Mouse (Mus musculus) urinary bladder, postnatal 0 days (tissue): ENCODE measurements around the gene Plgrkt. TPM values are rescaled to one million over a fixed set of nuclear protein-coding genes. Genes with fewer than 3 reads are reported as not detected.

Experiments used
- polyA plus RNA-seq: library from polyadenylated mRNA; unstranded; fragments of >200 nt; fragmentation: Nextera tagmentation; extraction: Ambion mirVana; gene quantifications from 2 replicates; pipeline ENCODE4 v1.2.1, GENCODE M21; 2015

Plgrkt gene
- 60.4 and 66.6 TPM in 2 replicates for polyA plus RNA-seq

DNA sequence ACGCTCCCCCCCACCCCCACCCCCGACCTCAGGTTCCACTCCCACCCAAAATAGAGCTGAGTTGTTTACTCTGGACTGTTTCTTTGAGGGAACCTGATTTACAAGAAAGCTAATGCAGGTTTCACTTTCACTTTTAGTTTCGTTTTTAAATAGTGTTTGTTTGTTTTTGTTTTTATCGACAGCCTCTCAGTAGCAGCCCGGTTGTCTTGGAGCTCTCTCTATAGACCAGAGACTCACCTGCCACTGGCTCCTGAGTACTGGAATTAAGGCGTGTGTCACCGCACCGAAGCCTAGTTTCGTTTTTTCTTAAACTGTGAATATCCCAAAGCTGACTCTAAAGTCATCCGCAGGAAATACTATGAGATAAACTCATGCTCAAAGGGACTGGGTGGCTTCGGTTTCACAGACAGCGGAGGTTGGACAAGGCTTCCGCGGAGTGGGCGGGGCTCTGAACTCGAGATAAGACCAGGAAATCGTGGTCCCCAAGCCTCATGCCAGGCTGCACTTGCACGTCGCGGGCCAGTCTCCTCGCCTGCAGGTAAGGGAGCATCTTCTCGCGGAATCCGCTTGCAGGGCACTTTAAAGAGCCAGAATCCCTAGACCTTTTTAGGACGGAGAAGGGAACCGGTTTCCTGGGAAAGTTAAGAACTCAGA is at the start of gene Plgrkt, which contains the start of gene Cd274:
Gene Plgrkt, minus strand, starts transcription at position 422 of the 654 bp plus-strand sequence.
Gene Cd274, plus strand, starts transcription at position 487 of the 654 bp plus-strand sequence.

DNA sequence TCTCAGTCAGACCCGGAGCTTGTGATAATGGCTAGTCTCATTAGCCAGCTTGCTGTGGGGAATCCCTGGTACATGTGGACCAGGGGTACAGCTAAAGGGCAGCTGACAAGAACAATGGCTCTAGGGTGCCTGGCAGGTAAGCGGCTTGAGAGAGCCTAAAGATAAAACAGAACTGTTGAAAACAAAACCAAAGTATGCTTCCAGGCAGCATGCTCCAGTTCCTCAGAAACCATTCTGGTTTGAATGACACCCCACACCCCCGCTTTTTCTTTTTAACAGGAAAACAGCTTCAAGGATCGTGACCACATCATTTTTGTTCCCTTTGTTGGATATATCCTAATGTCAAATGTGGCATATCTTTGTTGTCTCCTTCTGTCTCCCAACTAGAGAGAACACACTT is 43.4 kb upstream of the Plgrkt start, which contains the start of gene Pdcd1lg2:
Gene Pdcd1lg2, plus strand, starts transcription at position 301 of the 400 bp plus-strand sequence.

DNA sequence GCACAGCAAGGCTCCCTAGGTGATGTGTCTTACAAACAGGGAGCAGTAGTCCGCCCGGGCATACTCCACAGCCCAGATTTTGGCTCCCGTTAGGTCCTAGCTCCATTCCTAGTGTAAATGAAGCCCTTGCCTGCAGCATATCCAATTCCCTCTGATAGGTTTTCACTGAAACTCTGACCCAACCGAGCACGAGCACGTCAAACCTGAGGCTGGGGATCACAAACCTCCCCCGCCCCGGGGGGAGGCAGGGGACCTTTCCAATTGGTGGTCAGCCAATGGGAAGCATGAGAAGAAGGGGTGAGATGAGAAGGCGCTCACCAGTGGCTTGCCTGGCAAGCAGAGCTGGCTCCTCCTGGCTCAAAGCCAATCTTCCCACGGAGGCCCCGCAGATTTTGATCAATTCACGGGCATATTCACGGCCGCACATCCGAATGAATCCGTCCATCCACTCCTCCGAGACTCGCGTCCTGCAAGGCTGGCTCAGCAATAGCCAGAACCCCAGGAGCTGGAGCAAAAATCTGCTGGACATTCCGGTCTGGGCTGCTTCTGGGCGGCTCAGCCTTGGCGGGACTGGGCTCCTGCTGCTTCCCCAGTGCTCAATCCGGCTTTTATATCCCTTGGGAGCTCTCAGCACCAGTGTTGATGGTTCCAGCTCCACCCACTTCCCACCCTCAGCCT is 33.0 kb downstream of the Plgrkt start, which contains the start of gene Rln1:
Gene Rln1, minus strand, starts transcription at position 603 of the 678 bp plus-strand sequence.

DNA sequence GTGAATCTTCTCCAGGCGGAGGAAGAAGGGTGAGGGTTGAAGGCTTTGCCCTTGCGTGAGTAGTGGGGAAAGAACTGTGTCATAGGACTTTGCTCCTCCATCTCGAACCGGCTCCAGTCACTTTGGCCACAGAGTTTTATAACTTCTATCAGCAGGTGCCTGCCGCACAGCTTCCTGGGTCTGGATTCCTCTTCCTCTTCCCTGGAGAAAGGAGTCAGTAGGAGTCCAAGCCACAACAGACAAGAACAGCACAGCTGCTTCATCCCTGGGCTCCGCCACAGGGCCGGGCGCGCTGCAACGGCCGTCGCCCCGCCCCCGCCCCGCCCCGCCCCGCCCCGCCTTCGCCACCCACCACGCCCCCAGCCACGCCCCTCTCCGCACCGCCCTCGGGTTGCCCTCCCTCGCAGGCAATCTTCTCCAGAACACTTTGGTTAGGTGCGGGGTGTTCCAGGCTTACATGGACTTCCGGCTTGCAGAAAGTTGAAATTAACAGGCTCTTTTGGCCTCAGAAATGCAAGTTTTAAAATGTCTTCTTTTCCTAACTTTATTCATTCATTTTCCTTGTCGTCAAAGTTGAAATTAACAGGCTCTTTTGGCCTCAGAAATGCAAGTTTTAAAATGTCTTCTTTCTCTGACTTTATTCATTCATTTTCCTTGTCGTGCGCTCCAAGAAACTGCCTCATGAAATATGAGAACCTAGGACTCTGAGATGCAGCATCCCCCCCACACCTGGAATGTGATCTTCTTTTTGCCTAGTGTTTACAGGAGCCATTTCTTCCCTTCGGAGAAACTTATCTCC is 41.9 kb downstream of the Plgrkt start, which contains the start of gene Insl6:
Gene Insl6, minus strand, starts transcription at position 304 of the 799 bp plus-strand sequence.

Other genes with a start within 250 kb of the Plgrkt start
- 13.7 and 14.5 TPM in 2 replicates for gene Jak2, start 115.6 kb downstream of the Plgrkt start, polyA plus RNA-seq
- gene Insl6, start 42.0 kb downstream of the Plgrkt start, polyA plus RNA-seq, result 3.9 and 4.0 TPM in 2 replicates
- 0.18 TPM in 1 of 2 replicates, not detected in the other for gene Rln1, start 32.7 kb downstream of the Plgrkt start, polyA plus RNA-seq
- 0.12 and 0.74 TPM in 2 replicates for gene Cd274, start 65 bp upstream of the Plgrkt start, polyA plus RNA-seq
- gene Pdcd1lg2, start 43.5 kb upstream of the Plgrkt start, polyA plus RNA-seq, result 0.15 TPM in 1 of 2 replicates, not detected in the other
- gene Ric1, start 154.9 kb upstream of the Plgrkt start, polyA plus RNA-seq, result 8.0 and 8.6 TPM in 2 replicates